Mouse (Mus musculus) activated CD4-positive, CD25-positive, alpha-beta regulatory T cell, adult 4 months (primary cell): Measurements from ENCODE around the gene Plcb2. TPM values are rescaled to one million over a fixed set of nuclear protein-coding genes. Genes with fewer than 3 reads are reported as not detected.

Source experiments
- ATAC-seq: one replicate; pipeline ENCODE4 v1.8.0; 2017
- polyA plus RNA-seq, 2 experiments: library from polyadenylated mRNA; unstranded; fragments of 100-300 nt; shearing (Covaris generic); gene quantifications; one replicate each; pipeline ENCODE4 v1.2.1; 2017

Gene Plcb2
- polyA plus RNA-seq, 2 experiments from 2014 or later: 17.4 to 20.2 TPM

- no peak for ATAC-seq
Measured at GRCm38 (mm10) chr2:118711038-118711494, 17.2 kb downstream of the Plcb2 start.

GRCm38 (mm10) chr2:118709655-118710221 lies 18.5 kb downstream of the Plcb2 start:
- ATAC-seq: no peak

- ATAC-seq: no peak
Measured at GRCm38 (mm10) chr2:118708472-118708871, 19.8 kb downstream of the Plcb2 start.

- ATAC-seq: no peak
Measured at GRCm38 (mm10) chr2:118706436-118706835, 21.8 kb downstream of the Plcb2 start.

GRCm38 (mm10) chr2:118703913-118704730 lies 24.1 kb downstream of the Plcb2 start, which contains the start of gene Ankrd63:
Ankrd63 (minus strand) TSS chr2:118703963.
- no peak for ATAC-seq

- ATAC-seq: peak; percentile 3
Measured at GRCm38 (mm10) chr2:118702883-118703761, 25.1 kb downstream of the Plcb2 start.

- no peak for ATAC-seq
Measured at GRCm38 (mm10) chr2:118701971-118702882, 26.0 kb downstream of the Plcb2 start.

- no peak for ATAC-seq
Measured at GRCm38 (mm10) chr2:118701161-118701560, 27.1 kb downstream of the Plcb2 start.

GRCm38 (mm10) chr2:118700179-118701062 lies 27.8 kb downstream of the Plcb2 start:
- peak; percentile 58 for ATAC-seq

GRCm38 (mm10) chr2:118697955-118698354 lies 30.3 kb downstream of the Plcb2 start:
- no peak for ATAC-seq

GRCm38 (mm10) chr2:118697311-118697877 lies 30.8 kb downstream of the Plcb2 start:
- ATAC-seq: no peak

GRCm38 (mm10) chr2:118696451-118697308 lies 31.6 kb downstream of the Plcb2 start:
- ATAC-seq: no peak

- ATAC-seq: peak; percentile 47
Measured at GRCm38 (mm10) chr2:118695677-118696232, 32.5 kb downstream of the Plcb2 start.

GRCm38 (mm10) chr2:118693370-118693966 lies 34.8 kb downstream of the Plcb2 start:
- no peak for ATAC-seq

- no peak for ATAC-seq
Measured at GRCm38 (mm10) chr2:118689875-118690274, 38.4 kb downstream of the Plcb2 start.

- ATAC-seq: no peak
Measured at GRCm38 (mm10) chr2:118687791-118688190, 40.4 kb downstream of the Plcb2 start.

GRCm38 (mm10) chr2:118686693-118687092 lies 41.5 kb downstream of the Plcb2 start:
- ATAC-seq: no peak

GRCm38 (mm10) chr2:118685088-118685487 lies 43.1 kb downstream of the Plcb2 start:
- ATAC-seq: no peak
